ENCODE assay signal across 30 mouse cellular contexts in genomic region chr13:56458001-56458400, GRCm38 (mm10). TPM values are rescaled to one million over a fixed set of nuclear protein-coding genes. Genes with fewer than 3 reads are reported as not detected.
A peak's percentile ranks its signal among the peaks of the same experiment; 100 is the strongest.
DNase-seq lines count a peak whose midpoint lies in the region; ATAC-seq and TF ChIP-seq lines count a peak whose summit lies in the region.
"Had no signal": no experiment of that assay in that cellular context is flagged by ENCODE, and none has a peak within 500 bp of the region (broad histone marks: within the 10 kb centered on the region; RNA-seq: fewer than 3 reads in every experiment).

No protein-coding gene starts in this region.

- no peaks in the 10 kb centered on the region for H3K4me1 ChIP-seq in kidney, postnatal 0 days (replicated peaks; ENCODE audit: insufficient read depth, low read length)
- H3K4me1 ChIP-seq in neural tube, embryonic 12.5 days, result no peaks in the 10 kb centered on the region
- H3K4me1 ChIP-seq in forebrain, embryonic 10.5 days, result no peaks in the 10 kb centered on the region
- H3K4me1 ChIP-seq: forebrain, embryonic 12.5 days had no signal

- H3K9me3 ChIP-seq in kidney, postnatal 0 days (replicated peaks; ENCODE audit: low read length), result no peaks in the 10 kb centered on the region
- H3K9me3 ChIP-seq in neural tube, embryonic 12.5 days, result no peaks in the 10 kb centered on the region
- H3K9me3 ChIP-seq in forebrain, embryonic 10.5 days, result no peaks in the 10 kb centered on the region
- H3K9me3 ChIP-seq: forebrain, embryonic 12.5 days had no signal

- 41% methylated on average over 9 of the region's 9 CpGs for WGBS in kidney, postnatal 0 days
- WGBS in neural tube, embryonic 12.5 days, result 19% methylated on average over 9 of the region's 9 CpGs
- WGBS in forebrain, embryonic 10.5 days, result 63% methylated on average over 9 of the region's 9 CpGs

- no peak for DNase-seq in frontal cortex, postnatal 36 days (ENCODE audit: low spot score in 2 of 2)
- DNase-seq in kidney, postnatal 0 days (ENCODE audit: low spot score), result peak; percentile 26
- DNase-seq in kidney, adult 8-10 months, result no peak
- DNase-seq in neural tube, embryonic 10.5 days (ENCODE audit: extremely low spot score, low spot score), result no peak
- DNase-seq in forebrain, embryonic 10.5 days (ENCODE audit: extremely low spot score, low spot score), result no peak
- no peak for DNase-seq in gastrocnemius, postnatal 36 days
- DNase-seq: adrenal gland, postnatal 14 days; cerebellum, adult 11-12 months; cerebellum, postnatal 14 days; embryo, embryonic 11 days; gastrocnemius, postnatal 10 days; left cerebral cortex, postnatal 4 days; lung, adult 18-20 months; lung, postnatal 14 days; midbrain, embryonic 14.5 days; retina, postnatal 1 day; thymus, adult 2 months had no signal

- peak overlapping the region; percentile 39 for H3K27ac ChIP-seq in kidney, postnatal 0 days
- H3K27ac ChIP-seq in neural tube, embryonic 12.5 days, result no peak overlapping the region
- H3K27ac ChIP-seq in forebrain, embryonic 10.5 days, result no peak overlapping the region
- H3K27ac ChIP-seq: forebrain, embryonic 12.5 days had no signal

- ATAC-seq in frontal cortex, adult (ENCODE audit: low TSS enrichment), result peak; percentile 38; the same call in 1 of the 2 replicates
- ATAC-seq in kidney, postnatal 0 days (replicated peaks; ENCODE audit: low FRiP score, low read depth), result peak; percentile 49; the same call in 1 of the 2 replicates
- ATAC-seq in neural tube, embryonic 12.5 days (ENCODE audit: low FRiP score, low read depth), result no peak
- ATAC-seq: CD4-positive, CD25-positive, alpha-beta regulatory T cell, adult 4 months; hindbrain, embryonic 16.5 days had no signal

- no peaks in the 10 kb centered on the region for H3K36me3 ChIP-seq in kidney, postnatal 0 days (ENCODE audit: insufficient read depth, low read length)
- H3K36me3 ChIP-seq in neural tube, embryonic 12.5 days, result no peaks in the 10 kb centered on the region
- no peaks in the 10 kb centered on the region for H3K36me3 ChIP-seq in forebrain, embryonic 10.5 days (replicated peaks)
- H3K36me3 ChIP-seq: forebrain, embryonic 12.5 days had no signal

- peak overlapping the region; percentile 23; the same call in 1 of the 2 replicates for H3K4me2 ChIP-seq in kidney, postnatal 0 days (ENCODE audit: low read length)
- peak overlapping the region; percentile 20 for H3K4me2 ChIP-seq in neural tube, embryonic 12.5 days (replicated peaks)
- H3K4me2 ChIP-seq: forebrain, embryonic 12.5 days had no signal

- intact Hi-C loops in gastrocnemius, postnatal 36 days (cut with DNase I), result no loop called here

- no peak for TF ChIP-seq CTCF in kidney, postnatal 0 days (IDR thresholded peaks at IDR 0.05; ENCODE audit: low read depth)

- H3K9ac ChIP-seq in kidney, postnatal 0 days (ENCODE audit: low read depth, low read length), result no peak overlapping the region
- H3K9ac ChIP-seq in neural tube, embryonic 12.5 days, result no peak overlapping the region
- H3K9ac ChIP-seq: forebrain, embryonic 12.5 days had no signal

- H3K4me3 ChIP-seq in kidney, postnatal 0 days (replicated peaks; ENCODE audit: low read depth, low read length), result no peak overlapping the region
- H3K4me3 ChIP-seq in neural tube, embryonic 12.5 days, result no peak overlapping the region
- H3K4me3 ChIP-seq in forebrain, embryonic 10.5 days, result no peak overlapping the region
- H3K4me3 ChIP-seq: forebrain, embryonic 12.5 days; myocyte had no signal

- no peaks in the 10 kb centered on the region for H3K27me3 ChIP-seq in kidney, postnatal 0 days (ENCODE audit: insufficient read depth, low read length)
- H3K27me3 ChIP-seq in neural tube, embryonic 12.5 days (replicated peaks), result no peaks in the 10 kb centered on the region
- no peaks in the 10 kb centered on the region for H3K27me3 ChIP-seq in forebrain, embryonic 10.5 days (ENCODE audit: poor library complexity, severe bottlenecking)
- H3K27me3 ChIP-seq: forebrain, embryonic 12.5 days had no signal

RNA-seq across cellular contexts. Expression of gene Slc25a48, which starts 19.8 kb away (rescaled TPM):
- 0.79 and 0.94 TPM in 2 replicates for polyA plus RNA-seq in kidney, postnatal 0 days (2015; fragmentation: Nextera tagmentation; extraction: Ambion mirVana)
- polyA plus RNA-seq in neural tube, embryonic 12.5 days (2016; fragmentation: Nextera tagmentation; extraction: Ambion mirVana), result not detected in 2 replicates
- not detected in 2 replicates for polyA plus RNA-seq in forebrain, embryonic 10.5 days (2016; fragmentation: Nextera tagmentation; extraction: Ambion mirVana)
- total RNA-seq in gastrocnemius, postnatal 36 days (2021), result under 1 TPM in 1 of 2 experiments, not detected in 1; 0.10 TPM
- total RNA-seq: hematopoietic stem cell, adult 5-6 weeks; left cerebral cortex, postnatal 4 days; megakaryocyte, adult 5-6 weeks had no signal
- polyA plus RNA-seq: CD4-positive, CD25-positive, alpha-beta regulatory T cell, adult 4 months; forebrain, embryonic 12.5 days; myocyte had no signal

RNA-seq across cellular contexts. Expression of gene Il9, which starts 24.0 kb away (rescaled TPM):
- polyA plus RNA-seq in kidney, postnatal 0 days (2015; fragmentation: Nextera tagmentation; extraction: Ambion mirVana), result not detected in 2 replicates
- not detected in 2 replicates for polyA plus RNA-seq in neural tube, embryonic 12.5 days (2016; fragmentation: Nextera tagmentation; extraction: Ambion mirVana)
- polyA plus RNA-seq in forebrain, embryonic 10.5 days (2016; fragmentation: Nextera tagmentation; extraction: Ambion mirVana), result not detected in 2 replicates
- total RNA-seq in gastrocnemius, postnatal 36 days (2021), result not detected
- total RNA-seq: adrenal gland, postnatal 14 days; ES-E14; gastrocnemius, postnatal 10 days; hematopoietic stem cell, adult 5-6 weeks; layer of hippocampus, adult 18-20 months; left cerebral cortex, postnatal 4 days; megakaryocyte, adult 5-6 weeks had no signal
- polyA plus RNA-seq: CD4-positive, CD25-positive, alpha-beta regulatory T cell, adult 4 months; forebrain, embryonic 12.5 days; frontal cortex, adult 2 months; heart, embryonic 16.5 days; hindbrain, embryonic 16.5 days; midbrain, embryonic 14.5 days; myocyte; stomach, embryonic 16.5 days had no signal

RNA-seq across cellular contexts. Expression of gene Gm3045, which starts 31.6 kb away (rescaled TPM):
- not detected in 2 replicates for polyA plus RNA-seq in kidney, postnatal 0 days (2015; fragmentation: Nextera tagmentation; extraction: Ambion mirVana)
- not detected in 2 replicates for polyA plus RNA-seq in neural tube, embryonic 12.5 days (2016; fragmentation: Nextera tagmentation; extraction: Ambion mirVana)
- polyA plus RNA-seq in forebrain, embryonic 10.5 days (2016; fragmentation: Nextera tagmentation; extraction: Ambion mirVana), result not detected in 2 replicates
- not detected for total RNA-seq in gastrocnemius, postnatal 36 days (2021)
- total RNA-seq: adrenal gland, postnatal 14 days; ES-E14; gastrocnemius, postnatal 10 days; hematopoietic stem cell, adult 5-6 weeks; layer of hippocampus, adult 18-20 months; left cerebral cortex, postnatal 4 days; megakaryocyte, adult 5-6 weeks had no signal
- polyA plus RNA-seq: CD4-positive, CD25-positive, alpha-beta regulatory T cell, adult 4 months; forebrain, embryonic 12.5 days; frontal cortex, adult 2 months; heart, embryonic 16.5 days; hindbrain, embryonic 16.5 days; midbrain, embryonic 14.5 days; myocyte; stomach, embryonic 16.5 days; thymus, adult 2 months had no signal
